Mouse (Mus musculus) cerebellum, adult 11-12 months (tissue): ENCODE results near the gene Tmc2.

ENCODE experiments used
- DNase-seq: peaks from one replicate; pipeline ENCODE4 v3.0.0; 2022

Tmc2 gene

DNA sequence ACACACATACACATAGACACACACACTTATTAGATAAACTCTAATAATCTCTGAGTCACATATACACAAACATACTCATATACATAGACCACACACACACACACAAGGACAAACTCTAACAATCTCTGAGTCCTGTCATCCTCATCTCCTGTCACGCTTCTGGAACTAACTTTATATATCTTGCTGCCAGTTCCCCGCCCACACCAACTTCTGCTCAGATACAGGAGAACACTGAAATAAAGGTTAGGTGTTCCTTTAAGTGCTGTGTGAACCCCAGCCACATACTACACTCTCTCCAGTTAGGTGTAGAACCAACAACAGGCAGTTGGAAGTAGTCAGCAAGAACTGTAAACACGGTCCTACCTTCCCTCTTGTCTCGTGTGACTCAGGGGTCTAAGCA, 65.8 kb downstream of the Tmc2 start:
- DNase-seq, result no peak

GRCm38 (mm10) chr2:130261914-130262313, 66.9 kb downstream of the Tmc2 start:
- no peak for DNase-seq

GRCm38 (mm10) chr2:130262398-130262797, 67.4 kb downstream of the Tmc2 start:
- DNase-seq, result no peak

- DNase-seq, result no peak
Measured at GRCm38 (mm10) chr2:130265520-130265919, 70.5 kb downstream of the Tmc2 start.

DNA sequence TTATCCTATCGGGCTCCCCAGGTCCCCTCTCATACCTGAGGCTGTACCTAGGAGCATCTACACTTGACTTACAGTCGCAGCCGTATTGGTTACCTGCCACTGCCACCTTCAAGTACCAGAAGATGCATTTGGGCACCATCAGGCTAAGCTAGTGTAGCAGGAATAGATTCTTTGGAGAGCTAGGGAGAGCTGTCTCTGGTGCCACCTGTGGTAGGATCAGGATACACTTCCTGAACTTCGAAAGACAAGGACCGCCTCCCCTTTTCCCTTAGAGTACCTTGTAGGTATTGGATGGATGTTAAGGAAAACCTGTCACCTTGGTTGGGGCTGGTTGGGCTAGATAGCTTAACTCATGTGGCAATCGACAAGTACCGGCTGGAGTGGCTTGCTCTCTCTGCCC, 73.1 kb downstream of the Tmc2 start:
- DNase-seq, result no peak

- DNase-seq, result no peak
Measured at GRCm38 (mm10) chr2:130273732-130274131, 78.7 kb downstream of the Tmc2 start.

- DNase-seq, result peak; percentile 99
Measured at GRCm38 (mm10) chr2:130274149-130274861, 79.3 kb downstream of the Tmc2 start, which contains the start of gene Nop56. Nop56 (plus strand) TSS chr2:130274430.

GRCm38 (mm10) chr2:130274862-130275261, 79.9 kb downstream of the Tmc2 start:
- no peak for DNase-seq

GRCm38 (mm10) chr2:130275649-130276048, 80.7 kb downstream of the Tmc2 start:
- no peak for DNase-seq

- DNase-seq, result no peak
Measured at GRCm38 (mm10) chr2:130279600-130280091, 84.7 kb downstream of the Tmc2 start.

DNA sequence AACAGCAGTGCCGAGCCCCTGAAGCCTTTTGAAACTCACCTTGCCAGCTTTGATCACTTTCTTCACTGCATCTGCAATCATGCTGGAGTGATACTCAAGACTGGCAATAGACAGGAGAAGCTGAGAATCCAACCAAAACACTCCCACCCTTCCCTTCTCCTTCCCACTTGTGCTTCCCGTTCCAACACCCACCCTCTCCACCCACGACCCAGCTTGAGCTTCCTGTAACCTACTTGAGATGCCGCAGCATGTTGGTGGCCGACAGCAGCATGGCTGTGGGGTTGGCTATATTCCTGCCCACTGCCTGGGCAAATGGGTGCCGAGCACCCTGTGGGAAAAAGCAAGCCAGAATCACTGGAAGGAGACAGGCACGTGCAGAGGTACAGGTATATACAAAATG, 85.2 kb downstream of the Tmc2 start:
- DNase-seq, result no peak

- DNase-seq, result no peak
Measured at GRCm38 (mm10) chr2:130280818-130281217, 85.8 kb downstream of the Tmc2 start.

DNA sequence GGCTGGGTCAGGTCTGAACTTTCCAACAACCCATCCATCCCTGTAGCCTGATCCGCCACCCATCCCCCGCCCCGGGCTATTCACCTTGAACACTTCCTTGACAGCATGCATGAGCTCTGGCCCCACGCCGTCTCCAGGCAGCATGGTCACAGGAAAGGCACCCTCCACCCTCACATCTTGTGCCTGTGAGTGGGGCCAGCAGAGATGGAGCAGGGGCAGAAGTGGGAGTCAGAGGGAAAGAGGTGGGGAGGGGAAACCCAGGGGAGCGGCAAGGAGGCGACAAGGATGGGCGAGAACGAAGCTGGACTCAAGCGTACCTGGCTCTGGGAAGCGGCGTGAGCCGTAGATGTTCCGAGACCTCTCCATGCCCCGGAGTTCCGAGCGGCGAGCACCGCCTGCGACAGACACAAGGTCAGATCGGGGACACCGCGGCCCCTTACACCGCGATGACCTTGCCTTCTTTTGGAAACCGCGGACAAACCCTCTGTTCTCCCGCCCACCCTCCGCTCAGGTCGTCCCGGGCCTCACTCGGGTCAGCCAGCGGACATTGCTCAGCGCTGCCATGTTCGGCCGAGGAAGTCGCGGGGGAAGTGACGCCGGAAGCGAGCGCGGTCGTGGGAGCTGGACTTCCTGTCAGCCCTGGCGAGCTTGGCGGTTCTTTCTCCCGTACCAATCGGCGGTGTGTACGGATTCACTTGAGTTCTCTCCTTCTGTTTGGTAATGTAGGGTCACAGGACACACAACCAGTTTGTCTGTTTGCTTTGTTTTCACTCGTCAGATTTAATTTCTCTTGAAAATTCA, 89.1 kb downstream of the Tmc2 start, which contains the start of gene Idh3b:
TSS of gene Idh3b (minus strand) at position 694 of the 801 bp plus-strand sequence.
- DNase-seq, result peak; percentile 85

GRCm38 (mm10) chr2:130289086-130289485, 94.1 kb downstream of the Tmc2 start:
- no peak for DNase-seq

DNA sequence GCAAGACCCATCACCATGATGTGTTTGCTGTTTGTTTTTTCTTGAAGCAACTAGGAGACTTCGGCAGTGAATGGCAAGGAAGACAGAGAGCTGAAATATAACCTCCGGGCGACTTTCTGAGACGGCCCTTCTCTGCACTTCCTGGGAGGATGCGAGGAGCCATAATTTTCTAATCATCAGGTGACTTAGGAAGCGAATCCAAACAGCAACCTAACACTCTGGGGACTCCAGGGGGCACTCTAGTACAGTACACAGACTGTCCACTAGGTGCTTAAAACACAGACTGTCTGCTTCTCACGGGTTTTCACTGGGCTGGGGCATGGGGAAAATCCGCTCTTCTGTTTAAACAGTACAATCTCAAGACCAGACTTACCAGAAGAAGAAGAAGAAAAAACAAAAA, 96.4 kb downstream of the Tmc2 start:
- DNase-seq, result peak; percentile 70

GRCm38 (mm10) chr2:130293009-130293408, 98.0 kb downstream of the Tmc2 start:
- no peak for DNase-seq

DNA sequence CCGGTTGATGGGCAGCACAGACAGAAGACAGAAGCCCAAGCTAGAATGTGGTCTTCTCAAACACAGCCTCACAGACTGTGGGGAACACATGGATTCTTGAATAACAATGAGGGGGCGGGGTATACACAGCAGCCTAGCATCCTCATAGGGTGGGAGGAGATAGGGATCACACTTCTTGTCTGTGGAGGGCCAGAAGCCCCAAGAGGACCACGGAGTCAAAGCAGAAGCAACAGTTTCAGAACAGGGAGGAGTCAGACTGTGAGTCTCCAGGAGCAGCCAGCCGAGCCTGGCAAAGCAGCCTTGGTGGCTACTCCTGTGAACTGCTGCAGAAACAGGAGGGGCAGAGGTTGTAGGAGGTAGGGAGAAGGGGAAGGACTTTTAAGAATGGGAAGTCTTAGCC, 98.5 kb downstream of the Tmc2 start:
- DNase-seq, result no peak

- DNase-seq, result no peak
Measured at GRCm38 (mm10) chr2:130294218-130294935, 99.4 kb downstream of the Tmc2 start.

DNA sequence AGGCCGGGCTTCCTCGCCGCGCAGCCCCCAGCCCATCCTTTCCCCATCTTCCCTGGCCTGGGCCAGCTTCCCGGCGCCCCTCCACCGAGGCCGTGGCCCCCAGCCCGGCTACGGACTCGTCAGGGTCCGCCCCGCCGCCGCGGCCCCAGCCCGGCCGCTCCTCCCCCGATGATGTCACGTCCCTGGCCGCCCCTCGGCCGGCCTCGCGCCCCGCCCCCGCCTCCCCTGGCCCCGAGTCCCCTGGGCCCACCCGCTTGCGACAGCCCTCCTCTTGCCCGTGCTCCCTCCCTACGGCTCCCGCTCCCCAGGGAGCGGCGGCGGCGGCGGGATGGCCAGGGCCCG, 99.9 kb downstream of the Tmc2 start, which contains the start of gene Ebf4:
TSS of gene Ebf4 (plus strand) at position 234 of the 342 bp plus-strand sequence.
- DNase-seq, result no peak

DNA sequence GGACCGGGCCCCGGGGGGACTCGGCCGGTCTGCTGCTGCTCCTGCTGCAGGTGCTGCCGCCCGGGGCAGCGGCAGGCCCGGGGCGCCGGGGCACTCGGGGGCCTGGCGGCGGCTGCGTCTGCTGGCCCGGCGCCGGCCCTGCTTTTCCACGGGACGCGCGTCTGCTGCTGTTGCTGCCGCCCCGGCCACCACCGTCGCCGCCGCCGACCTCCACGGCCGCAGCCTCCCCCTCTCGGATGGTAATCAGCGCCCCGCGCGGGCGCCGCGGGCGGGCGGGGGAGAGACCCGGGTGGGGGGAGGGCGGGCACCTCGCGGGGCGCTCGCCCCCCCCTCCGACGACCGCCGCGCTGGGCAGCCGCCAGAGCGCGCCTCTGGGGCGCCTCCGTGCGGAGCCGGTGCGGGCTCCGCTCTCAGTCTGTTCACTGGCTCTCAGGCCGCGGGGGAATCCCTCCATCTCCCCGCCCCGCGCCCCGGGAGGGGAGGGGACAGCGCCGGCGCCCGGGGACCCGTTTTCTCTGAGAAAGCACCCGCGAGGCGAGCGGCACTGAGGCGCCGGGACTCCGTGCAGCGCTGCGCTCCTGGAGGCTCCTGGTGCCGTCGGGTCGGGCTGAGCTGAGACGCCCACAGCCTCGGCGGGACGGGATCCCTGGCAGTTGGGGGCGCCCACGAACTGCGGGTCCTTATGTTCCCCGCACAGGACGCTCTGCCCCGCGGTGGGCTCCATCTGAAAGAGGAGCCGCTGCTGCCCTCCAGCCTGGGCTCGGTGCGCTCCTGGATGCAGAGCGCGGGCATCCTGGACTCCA, 100.5 kb downstream of the Tmc2 start:
- no peak for DNase-seq

- no peak for DNase-seq
Measured at GRCm38 (mm10) chr2:130296134-130296745, 101.2 kb downstream of the Tmc2 start.

- no peak for DNase-seq
Measured at GRCm38 (mm10) chr2:130297580-130297979, 102.6 kb downstream of the Tmc2 start.
